Mouse (Mus musculus) myocyte (in vitro differentiated cells): ENCODE data around the gene Sfta2. TPM values are rescaled to one million over a fixed set of nuclear protein-coding genes. Genes with fewer than 3 reads are reported as not detected.

Experiments used
- H3K27me3 ChIP-seq: one replicate; pipeline ENCODE4 v1.6.1; 2011; ENCODE audit not compliant: control insufficient read depth, insufficient read depth, insufficient read length
- H3K36me3 ChIP-seq: one replicate; pipeline ENCODE4 v1.6.1; 2011; ENCODE audit not compliant: control insufficient read depth, insufficient read depth
- H3K4me2 ChIP-seq: one replicate; pipeline ENCODE4 v1.6.1; 2011; ENCODE audit warnings: low read depth, control low read depth
- H3K4me3 ChIP-seq: one replicate; pipeline ENCODE4 v1.5.1; 2011; ENCODE audit warnings: mild to moderate bottlenecking, control low read depth, moderate library complexity
- H3K79me2 ChIP-seq: one replicate; pipeline ENCODE4 v1.6.1; 2011; ENCODE audit not compliant: control insufficient read depth, insufficient read depth
- H3ac ChIP-seq: one replicate; pipeline ENCODE4 v1.6.1; 2011; ENCODE audit not compliant: control insufficient read depth, insufficient read length
- CEBPB ChIP-seq: IDR thresholded peaks from 2 replicates; pipeline ENCODE4 v1.6.1; 2011; ENCODE audit warnings: mild to moderate bottlenecking, moderate library complexity; ENCODE audit not compliant: poor library complexity, insufficient read depth, severe bottlenecking
- E2F4 ChIP-seq: IDR thresholded peaks from one replicate; pipeline ENCODE4 v1.6.1; 2011; ENCODE audit warnings: mild to moderate bottlenecking, control low read depth, moderate library complexity; ENCODE audit not compliant: insufficient read depth
- MAX ChIP-seq: IDR thresholded peaks from one replicate; pipeline ENCODE4 v1.6.1; 2011; ENCODE audit warnings: low read depth, mild to moderate bottlenecking, control low read depth
- MYOD1 ChIP-seq, 3 experiments: IDR thresholded peaks; one replicate each; pipeline ENCODE4 v1.6.1; 2011; ENCODE audit warnings: control low read depth in 2 of 3, low read depth in 2 of 3, mild to moderate bottlenecking in 2 of 3, moderate library complexity in 1 of 3; ENCODE audit not compliant: insufficient read length in 2 of 3, control insufficient read depth in 1 of 3
- MYOG ChIP-seq, 3 experiments: IDR thresholded peaks; one replicate each; pipeline ENCODE4 v1.6.1; 2011; ENCODE audit warnings: control low read depth in 2 of 3, low read depth in 2 of 3, mild to moderate bottlenecking in 2 of 3; ENCODE audit not compliant: insufficient read length in 2 of 3, control insufficient read depth in 1 of 3, insufficient read depth in 1 of 3
- POLR2A ChIP-seq: IDR thresholded peaks from one replicate; pipeline ENCODE4 v1.6.1; 2011; ENCODE audit warnings: low read depth, mild to moderate bottlenecking, control low read depth, moderate library complexity; ENCODE audit not compliant: insufficient read length
- POLR2AphosphoS2 ChIP-seq: IDR thresholded peaks from one replicate; pipeline ENCODE4 v1.6.1; 2011; ENCODE audit warnings: low read depth, control low read depth; ENCODE audit not compliant: insufficient read length
- REST ChIP-seq: IDR thresholded peaks from one replicate; pipeline ENCODE4 v1.6.1; 2011; ENCODE audit warnings: mild to moderate bottlenecking, control low read depth, moderate library complexity; ENCODE audit not compliant: insufficient read depth, insufficient read length
- SRF ChIP-seq: IDR thresholded peaks from one replicate; pipeline ENCODE4 v1.6.1; 2011; ENCODE audit warnings: low read depth; ENCODE audit not compliant: control insufficient read depth, insufficient read length
- TCF12 ChIP-seq: IDR thresholded peaks from one replicate; pipeline ENCODE4 v1.6.1; 2011; ENCODE audit warnings: mild to moderate bottlenecking, control low read depth; ENCODE audit not compliant: poor library complexity, insufficient read depth, severe bottlenecking
- TCF3 ChIP-seq: IDR thresholded peaks from one replicate; pipeline ENCODE4 v1.6.1; 2011; ENCODE audit warnings: low read depth, control low read depth; ENCODE audit not compliant: insufficient read length
- USF1 ChIP-seq: IDR thresholded peaks from one replicate; pipeline ENCODE4 v1.6.1; 2011; ENCODE audit warnings: low read depth, mild to moderate bottlenecking, control low read depth, moderate library complexity
- polyA plus RNA-seq: library from polyadenylated mRNA; unstranded; fragments of >200 nt; fragmentation: generic; extraction: Trizol; gene quantifications from one replicate; pipeline ENCODE4 v1.2.1, GENCODE M21; 2012; ENCODE audit warnings: missing spikeins

The Sfta2 gene
- polyA plus RNA-seq, 1 experiment: not detected

- Histone ChIP-seq H3ac (no peak overlapping the region), H3K27me3 (peaks cover 16% of the 10 kb centered on the region), H3K4me3 (peak overlapping the region; percentile 7), H3K4me2 (peak overlapping the region; percentile 84), H3K79me2 (no peaks in the 10 kb centered on the region), H3K36me3 (no peaks in the 10 kb centered on the region)
- TF ChIP-seq E2F4 (no peak), POLR2AphosphoS2 (no peak), MYOG (IDR thresholded peaks at IDR 0.05; ENCODE audit: control insufficient read depth in 1 of 3, insufficient read depth in 1 of 3, insufficient read length in 2 of 3, low read depth in 2 of 3) (no peak), SRF (no peak), REST (no peak), MAX (no peak), MYOD1 (IDR thresholded peaks at IDR 0.05; ENCODE audit: control insufficient read depth in 1 of 3, insufficient read length in 2 of 3, low read depth in 2 of 3) (no peak), POLR2A (no peak), TCF12 (no peak), USF1 (no peak), TCF3 (no peak), CEBPB (no peak)
Observed at GRCm38 (mm10) chr17:35635699-35636111, 34.4 kb downstream of the Sfta2 start.

GRCm38 (mm10) chr17:35636363-35636762 is 35.0 kb downstream of the Sfta2 start:
- TF ChIP-seq SRF: no peak
- no peak for TF ChIP-seq USF1
- TF ChIP-seq TCF12: no peak
- no peak for TF ChIP-seq TCF3
- H3K4me3 ChIP-seq: peak overlapping the region; percentile 7

GRCm38 (mm10) chr17:35638475-35639190 is 37.3 kb downstream of the Sfta2 start:
- no peaks in the 10 kb centered on the region for H3K36me3 ChIP-seq
- TF ChIP-seq CEBPB: no peak
- TF ChIP-seq SRF: no peak
- no peak for TF ChIP-seq POLR2A
- no peak for TF ChIP-seq MAX
- TF ChIP-seq TCF3: no peak
- no peak for TF ChIP-seq MYOD1 (IDR thresholded peaks at IDR 0.05; ENCODE audit: control insufficient read depth in 1 of 3, insufficient read length in 2 of 3, low read depth in 2 of 3)
- TF ChIP-seq MYOG (IDR thresholded peaks at IDR 0.05; ENCODE audit: control insufficient read depth in 1 of 3, insufficient read depth in 1 of 3, insufficient read length in 2 of 3, low read depth in 2 of 3): no peak
- TF ChIP-seq USF1: no peak
- no peak for TF ChIP-seq REST
- H3K4me3 ChIP-seq: no peak overlapping the region
- H3K4me2 ChIP-seq: peak overlapping the region; percentile 8
- no peaks in the 10 kb centered on the region for H3K79me2 ChIP-seq
- peaks cover 9% of the 10 kb centered on the region for H3K27me3 ChIP-seq
- H3ac ChIP-seq: no peak overlapping the region

More at GRCm38 (mm10) chr17:35636363-35636762, 35.0 kb downstream of the Sfta2 start:
- no peak overlapping the region for H3ac ChIP-seq
- H3K4me2 ChIP-seq: peak overlapping the region; percentile 38
- peaks cover 15% of the 10 kb centered on the region for H3K27me3 ChIP-seq
- no peaks in the 10 kb centered on the region for H3K36me3 ChIP-seq
- no peaks in the 10 kb centered on the region for H3K79me2 ChIP-seq

- Histone ChIP-seq H3K4me3 (no peak overlapping the region), H3K4me2 (no peak overlapping the region), H3ac (no peak overlapping the region), H3K27me3 (peaks cover 15% of the 10 kb centered on the region), H3K79me2 (no peaks in the 10 kb centered on the region), H3K36me3 (no peaks in the 10 kb centered on the region)
- no peak for TF ChIP-seq SRF
- TF ChIP-seq USF1: no peak
- no peak for TF ChIP-seq MAX
- no peak for TF ChIP-seq CEBPB
- TF ChIP-seq TCF12: no peak
- TF ChIP-seq TCF3: no peak
- no peak for TF ChIP-seq POLR2A
- no peak for TF ChIP-seq REST
- TF ChIP-seq E2F4: no peak
- TF ChIP-seq POLR2AphosphoS2: no peak
- TF ChIP-seq MYOG (IDR thresholded peaks at IDR 0.05; ENCODE audit: control insufficient read depth in 1 of 3, insufficient read depth in 1 of 3, insufficient read length in 2 of 3, low read depth in 2 of 3): no peak
Observed at GRCm38 (mm10) chr17:35639352-35639751, 38.0 kb downstream of the Sfta2 start.

GRCm38 (mm10) chr17:35643609-35644236 is 42.4 kb downstream of the Sfta2 start, which contains the start of gene Mucl3:
Gene Mucl3 (minus strand): TSS chr17:35643695.
- Histone ChIP-seq H3ac (no peak within 1 kb of the TSS), H3K4me2 (no peak within 1 kb of the TSS), H3K27me3 (peaks cover 24% of the 10 kb centered on the region), H3K4me3 (no peak within 1 kb of the TSS), H3K79me2 (no peaks in the 10 kb centered on the region), H3K36me3 (no peaks in the 10 kb centered on the region)
- TF ChIP-seq TCF3 (no peak), TCF12 (no peak), MYOD1 (IDR thresholded peaks at IDR 0.05; ENCODE audit: control insufficient read depth in 1 of 3, insufficient read length in 2 of 3, low read depth in 2 of 3) (no peak), POLR2AphosphoS2 (no peak)
